Mouse (Mus musculus) liver, embryonic 14.5 days (tissue): ENCODE measurements at regions not wholly inside any gene's neighbourhood (a gene's known extent, or its start where the extent isn't known, plus 50 kb on each side); places are given as distances from the start of the nearest gene placed in this dataset.

Experiments
- CTCF ChIP-seq: IDR thresholded peaks from 2 replicates; pipeline ENCODE4 v1.5.1; 2016; ENCODE audit warnings: antibody characterized with exemption, low read depth, control low read depth
- EP300 ChIP-seq: IDR thresholded peaks from 2 replicates; pipeline ENCODE4 v1.6.1; 2016; ENCODE audit warnings: antibody characterized with exemption, low read depth

DNA sequence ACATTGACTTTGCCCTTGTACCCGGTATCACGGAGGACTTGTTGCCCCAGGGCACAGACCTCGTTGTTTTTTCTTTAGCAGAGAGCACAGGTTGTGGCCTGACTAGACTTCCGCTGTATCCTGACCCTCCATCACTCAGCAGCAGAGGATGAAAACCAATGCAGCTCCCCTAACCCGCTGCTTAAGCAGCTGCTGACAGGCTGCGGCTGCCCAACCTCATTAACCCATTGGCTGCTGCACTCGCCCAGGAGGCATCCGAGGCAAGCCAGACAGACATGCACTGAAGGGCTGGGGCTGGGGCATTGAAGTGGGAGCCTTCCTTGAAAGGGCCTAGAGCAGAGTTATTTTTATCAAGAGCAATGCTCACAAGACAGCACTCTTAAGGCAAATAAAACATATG, 157.6 kb downstream of the Etnk1 start:
- TF ChIP-seq CTCF (no peak), EP300 (no peak)
